Mouse (Mus musculus) midbrain, embryonic 12.5 days (tissue): Measurements from ENCODE around the gene Isl2. TPM values are rescaled to one million over a fixed set of nuclear protein-coding genes. Genes with fewer than 3 reads are reported as not detected.

Source experiments
- ATAC-seq: fragments of 200-750 bp; cut with Nextera tagmentation; 2 replicates; pipeline ENCODE4 v1.8.0; 2017; ENCODE audit warnings: low read depth, moderate TSS enrichment, moderate library complexity; ENCODE audit not compliant: low FRiP score
- H3K27ac ChIP-seq: fragments of 300-500 bp; sonication (generic); replicated peaks from 2 replicates; pipeline ENCODE4 v1.5.1; 2016; ENCODE audit warnings: mild to moderate bottlenecking
- H3K27me3 ChIP-seq: fragments of 300-500 bp; sonication (generic); 2 replicates; pipeline ENCODE4 v1.6.1; 2016; ENCODE audit warnings: mild to moderate bottlenecking
- H3K36me3 ChIP-seq: fragments of 300-500 bp; sonication (generic); 2 replicates; pipeline ENCODE4 v1.6.1; 2016
- H3K4me1 ChIP-seq: fragments of 300-500 bp; sonication (generic); 2 replicates; pipeline ENCODE4 v1.6.1; 2016
- H3K4me2 ChIP-seq: fragments of 300-500 bp; sonication (generic); replicated peaks from 2 replicates; pipeline ENCODE4 v1.6.1; 2016; ENCODE audit warnings: mild to moderate bottlenecking, moderate library complexity
- H3K4me3 ChIP-seq: fragments of 300-500 bp; sonication (generic); 2 replicates; pipeline ENCODE4 v1.5.1; 2016; ENCODE audit warnings: mild to moderate bottlenecking
- H3K9ac ChIP-seq: fragments of 300-500 bp; sonication (generic); replicated peaks from 2 replicates; pipeline ENCODE4 v1.6.1; 2016; ENCODE audit warnings: mild to moderate bottlenecking, moderate library complexity
- H3K9me3 ChIP-seq: fragments of 300-500 bp; sonication (generic); 2 replicates; pipeline ENCODE4 v1.6.1; 2016; ENCODE audit warnings: mild to moderate bottlenecking
- WGBS: fragments of 180-500 bp; shearing (Covaris S2); methylation state at CpG from one replicate; pipeline ENCODE4 v1.1.7; 2016; 5-methylcytosine and 5-hydroxymethylcytosine counted together
- polyA plus RNA-seq: library from polyadenylated mRNA; unstranded; fragments of >200 nt; fragmentation: Nextera tagmentation; extraction: Ambion mirVana; gene quantifications from 2 replicates; pipeline ENCODE4 v1.2.1, GENCODE M21; 2016

Isl2 gene
- polyA plus RNA-seq, 1 experiment from 2014 or later, result 8.0 TPM

- no peaks in the 10 kb centered on the region for H3K36me3 ChIP-seq
- no peak overlapping the region for H3K27ac ChIP-seq
- H3K4me2 ChIP-seq, result peak overlapping the region; percentile 58
- H3K9ac ChIP-seq, result peak overlapping the region; percentile 50
- H3K27me3 ChIP-seq, result peaks cover 92% of the 10 kb centered on the region
- peak overlapping the region; percentile 40 for H3K4me3 ChIP-seq
- under 1% methylated on average over 28 of the region's 28 CpGs for WGBS
- no peaks in the 10 kb centered on the region for H3K9me3 ChIP-seq
- H3K4me1 ChIP-seq, result peaks cover 37% of the 10 kb centered on the region
- ATAC-seq, result peak; percentile 97
Measured at GRCm38 (mm10) chr9:55540888-55541287, 2.4 kb downstream of the Isl2 start.

- ATAC-seq, result no peak
- H3K4me1 ChIP-seq, result peaks cover 45% of the 10 kb centered on the region
- H3K9ac ChIP-seq, result peak overlapping the region; percentile 24; the same call in 1 of the 2 replicates
- no peaks in the 10 kb centered on the region for H3K36me3 ChIP-seq
- H3K27me3 ChIP-seq, result peaks cover 96% of the 10 kb centered on the region
- H3K9me3 ChIP-seq, result no peaks in the 10 kb centered on the region
- H3K4me3 ChIP-seq, result peak overlapping the region; percentile 35
- peak overlapping the region; percentile 58 for H3K4me2 ChIP-seq
- under 1% methylated on average over 58 of the region's 59 CpGs for WGBS
- no peak overlapping the region for H3K27ac ChIP-seq
Measured at GRCm38 (mm10) chr9:55541681-55542365, 3.4 kb downstream of the Isl2 start.

- Histone ChIP-seq H3K9me3 (no peaks in the 10 kb centered on the region), H3K4me3 (peak overlapping the region; percentile 35), H3K9ac (peak overlapping the region; percentile 24; the same call in 1 of the 2 replicates), H3K27me3 (peaks cover 92% of the 10 kb centered on the region), H3K4me2 (peak overlapping the region; percentile 58), H3K27ac (no peak overlapping the region), H3K36me3 (no peaks in the 10 kb centered on the region), H3K4me1 (peaks cover 45% of the 10 kb centered on the region)
- ATAC-seq, result no peak
- WGBS, result 2% methylated on average over 50 of the region's 59 CpGs
Measured at GRCm38 (mm10) chr9:55542366-55543325, 4.2 kb downstream of the Isl2 start.

- Histone ChIP-seq H3K4me1 (peaks cover 45% of the 10 kb centered on the region), H3K4me2 (no peak overlapping the region), H3K9me3 (no peaks in the 10 kb centered on the region), H3K27me3 (peaks cover 92% of the 10 kb centered on the region), H3K4me3 (no peak overlapping the region; the same call in 1 of the 2 replicates), H3K36me3 (no peaks in the 10 kb centered on the region), H3K27ac (no peak overlapping the region), H3K9ac (no peak overlapping the region)
- under 1% methylated on average over 8 of the region's 8 CpGs for WGBS
- ATAC-seq, result no peak
Measured at GRCm38 (mm10) chr9:55543336-55543702, 4.8 kb downstream of the Isl2 start.

- Histone ChIP-seq H3K4me2 (peak overlapping the region; percentile 45), H3K9me3 (no peaks in the 10 kb centered on the region), H3K4me1 (peaks cover 45% of the 10 kb centered on the region), H3K9ac (0 out of 2 replicates have a peak overlapping the region, but pooled peaks have one; percentile 11), H3K27ac (no peak overlapping the region), H3K4me3 (peak overlapping the region; percentile 23), H3K36me3 (no peaks in the 10 kb centered on the region), H3K27me3 (peaks cover 92% of the 10 kb centered on the region)
- no peak for ATAC-seq
- WGBS, result under 1% methylated on average over 46 of the region's 46 CpGs
Measured at GRCm38 (mm10) chr9:55543703-55544401, 5.4 kb downstream of the Isl2 start.

GRCm38 (mm10) chr9:55544861-55545555 lies 6.5 kb downstream of the Isl2 start:
- Histone ChIP-seq H3K36me3 (no peaks in the 10 kb centered on the region), H3K4me1 (peaks cover 42% of the 10 kb centered on the region), H3K27ac (no peak overlapping the region), H3K9ac (no peak overlapping the region), H3K4me2 (peak overlapping the region; percentile 1; the same call in 1 of the 2 replicates), H3K9me3 (no peaks in the 10 kb centered on the region), H3K27me3 (peaks cover 92% of the 10 kb centered on the region), H3K4me3 (peak overlapping the region; percentile 17)
- ATAC-seq, result no peak
- 2% methylated on average over 30 of the region's 30 CpGs for WGBS

- peak overlapping the region; percentile 23 for H3K4me3 ChIP-seq
- H3K4me2 ChIP-seq, result peak overlapping the region; percentile 39; the same call in 1 of the 2 replicates
- peaks cover 35% of the 10 kb centered on the region for H3K4me1 ChIP-seq
- no peak for ATAC-seq
- peaks cover 88% of the 10 kb centered on the region for H3K27me3 ChIP-seq
- H3K27ac ChIP-seq, result no peak overlapping the region
- WGBS, result 5% methylated on average over 41 of the region's 41 CpGs
- no peaks in the 10 kb centered on the region for H3K36me3 ChIP-seq
- H3K9ac ChIP-seq, result no peak overlapping the region
- no peaks in the 10 kb centered on the region for H3K9me3 ChIP-seq
Measured at GRCm38 (mm10) chr9:55545556-55546175, 7.2 kb downstream of the Isl2 start.

GRCm38 (mm10) chr9:55546176-55547010 lies 7.9 kb downstream of the Isl2 start:
- Histone ChIP-seq H3K27ac (no peak overlapping the region), H3K9ac (no peak overlapping the region), H3K9me3 (no peaks in the 10 kb centered on the region), H3K27me3 (peaks cover 88% of the 10 kb centered on the region), H3K4me3 (peak overlapping the region; percentile 23), H3K4me1 (peaks cover 34% of the 10 kb centered on the region), H3K4me2 (peak overlapping the region; percentile 39), H3K36me3 (no peaks in the 10 kb centered on the region)
- no peak for ATAC-seq
- 1% methylated on average over 63 of the region's 63 CpGs for WGBS

- Histone ChIP-seq H3K4me2 (no peak overlapping the region), H3K27me3 (peaks cover 69% of the 10 kb centered on the region), H3K27ac (no peak overlapping the region), H3K4me3 (no peak overlapping the region), H3K9me3 (no peaks in the 10 kb centered on the region), H3K9ac (no peak overlapping the region), H3K4me1 (peaks cover 19% of the 10 kb centered on the region), H3K36me3 (no peaks in the 10 kb centered on the region)
- ATAC-seq, result no peak
- 9% methylated on average over 3 of the region's 3 CpGs for WGBS
Measured at GRCm38 (mm10) chr9:55548871-55549270, 10.4 kb downstream of the Isl2 start.

- ATAC-seq, result no peak
- Histone ChIP-seq H3K4me3 (no peak overlapping the region), H3K4me2 (no peak overlapping the region), H3K9ac (no peak overlapping the region), H3K27me3 (peaks cover 64% of the 10 kb centered on the region), H3K9me3 (no peaks in the 10 kb centered on the region), H3K4me1 (peaks cover 14% of the 10 kb centered on the region), H3K36me3 (no peaks in the 10 kb centered on the region), H3K27ac (no peak overlapping the region)
- 7% methylated on average over 16 of the region's 16 CpGs for WGBS
Measured at GRCm38 (mm10) chr9:55549302-55549890, 10.9 kb downstream of the Isl2 start.
